Mouse (Mus musculus): ENCODE results near the gene Pycard. TPM values are rescaled to one million over a fixed set of nuclear protein-coding genes. Genes with fewer than 3 reads are reported as not detected.
"Not testable (repeated sequence)": the region's sequence is repeated elsewhere in the genome, so short reads cannot be mapped to it uniquely, and the experiment has no call there.

Gene Pycard
- total RNA-seq (2021) = 10 to 100 TPM; 28.1 to 31.9 TPM

- DNase-seq = peak; percentile 48
Measured at GRCm38 (mm10) chr7:127993341-127993977, at the start of gene Pycard. TSS of gene Pycard (minus strand) at chr7:127993867.

- DNase-seq = not testable (repeated sequence)
Measured at GRCm38 (mm10) chr7:128042161-128042820, 48.6 kb upstream of the Pycard start.

DNA sequence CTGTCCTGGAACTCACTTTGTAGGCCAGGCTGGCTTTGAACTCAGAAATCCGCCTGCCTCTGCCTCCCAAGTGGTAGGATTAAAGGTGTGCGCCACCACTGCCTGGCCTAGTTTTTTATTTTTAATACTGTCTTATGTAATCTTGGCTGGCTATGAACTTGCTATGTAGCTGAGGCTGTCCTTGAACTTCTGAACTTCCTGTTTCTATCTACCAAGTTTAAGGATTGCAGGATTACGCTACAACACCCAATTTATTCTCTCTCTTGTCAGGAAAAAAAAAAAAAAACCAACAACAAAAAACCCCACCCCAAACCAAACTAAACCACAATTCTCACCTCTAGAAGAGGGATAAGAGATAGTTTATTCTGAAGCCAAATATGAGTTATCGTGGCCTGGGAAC, 39.9 kb upstream of the Pycard start:
- no peak for DNase-seq

GRCm38 (mm10) chr7:128032989-128033293, 39.3 kb upstream of the Pycard start:
- no peak for DNase-seq

- no peak for DNase-seq
Measured at GRCm38 (mm10) chr7:128032290-128032988, 38.8 kb upstream of the Pycard start.

GRCm38 (mm10) chr7:128031403-128031976, 37.8 kb upstream of the Pycard start:
- peak; percentile 17 for DNase-seq

GRCm38 (mm10) chr7:128025381-128025780, 31.7 kb upstream of the Pycard start:
- no peak for DNase-seq

DNA sequence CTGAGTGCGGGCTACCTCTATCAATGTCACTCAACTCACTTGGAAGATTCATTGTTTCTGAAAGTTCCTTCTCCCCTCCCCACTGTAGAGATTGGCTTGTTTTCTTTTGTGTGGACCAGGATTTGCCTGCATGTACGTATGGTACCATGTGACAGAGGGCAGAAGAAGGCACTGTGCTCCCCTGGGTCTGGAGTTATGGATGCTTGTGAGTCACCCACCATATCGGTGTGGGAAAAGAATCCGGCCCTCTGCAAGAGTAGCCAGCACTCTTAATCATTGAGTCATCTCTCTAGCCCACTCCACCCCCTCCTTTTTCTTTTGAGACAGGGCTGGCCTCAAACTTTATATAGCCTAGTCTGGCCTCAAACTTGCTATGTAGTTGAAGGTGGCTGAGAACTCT, 31.3 kb upstream of the Pycard start:
- DNase-seq = no peak

DNA sequence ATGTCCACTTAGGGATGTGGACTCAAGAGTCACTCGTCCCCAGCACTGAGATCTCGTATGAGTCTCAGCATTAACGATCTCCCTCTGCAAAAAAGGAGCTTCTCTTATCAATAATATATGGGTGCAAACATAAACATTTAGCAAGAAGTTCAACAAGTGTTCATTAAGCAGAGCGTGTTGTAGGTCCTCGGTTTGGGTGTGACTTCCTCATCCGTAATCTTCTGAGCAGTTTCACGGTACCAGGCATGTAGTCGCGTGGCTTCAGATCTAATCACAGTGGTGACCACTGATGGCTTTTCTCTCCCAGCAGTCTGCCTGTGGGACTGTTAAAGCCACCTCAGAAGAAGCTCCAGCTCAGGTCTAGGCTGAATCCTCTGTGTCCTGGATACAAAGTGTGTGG, 30.7 kb upstream of the Pycard start:
- no peak for DNase-seq

DNA sequence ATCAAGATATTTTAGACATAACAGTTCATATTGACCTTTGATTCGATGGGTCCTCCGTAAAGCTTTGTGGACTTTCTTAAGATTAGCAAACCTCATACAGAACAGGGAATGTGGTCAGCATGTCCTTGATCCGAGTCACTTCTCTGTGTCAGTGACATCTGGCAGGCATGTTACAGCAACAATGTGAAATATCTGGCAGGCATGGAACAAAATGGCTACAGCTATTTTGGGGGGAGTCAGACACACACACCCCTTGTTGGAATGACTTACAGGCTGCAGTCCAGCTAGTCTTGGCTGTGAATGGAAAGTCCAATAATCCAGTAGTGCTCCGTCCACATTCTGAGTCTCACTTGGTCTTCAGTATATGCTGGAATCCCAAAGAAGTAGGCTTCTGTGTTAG, 29.9 kb upstream of the Pycard start:
- DNase-seq = no peak

DNA sequence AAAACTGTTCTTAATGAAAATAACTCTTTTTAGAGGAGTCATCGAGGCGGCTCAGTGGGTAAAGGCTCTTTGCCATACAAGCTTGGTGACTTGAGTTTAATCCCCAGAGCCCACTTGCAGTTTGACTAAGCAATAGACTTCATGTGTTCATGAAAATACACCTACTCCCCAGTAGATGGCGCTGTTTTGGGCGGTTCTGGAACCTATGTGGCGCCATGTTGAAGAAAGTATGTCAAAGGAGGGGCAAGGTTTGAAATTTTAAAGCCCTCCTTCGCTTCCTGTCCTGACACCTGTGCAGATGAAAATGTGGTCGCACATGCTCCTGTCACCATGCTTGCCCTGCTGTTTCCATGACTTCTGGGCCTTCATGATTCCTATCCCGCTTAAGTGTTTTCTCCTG, 29.3 kb upstream of the Pycard start:
- no peak for DNase-seq

DNA sequence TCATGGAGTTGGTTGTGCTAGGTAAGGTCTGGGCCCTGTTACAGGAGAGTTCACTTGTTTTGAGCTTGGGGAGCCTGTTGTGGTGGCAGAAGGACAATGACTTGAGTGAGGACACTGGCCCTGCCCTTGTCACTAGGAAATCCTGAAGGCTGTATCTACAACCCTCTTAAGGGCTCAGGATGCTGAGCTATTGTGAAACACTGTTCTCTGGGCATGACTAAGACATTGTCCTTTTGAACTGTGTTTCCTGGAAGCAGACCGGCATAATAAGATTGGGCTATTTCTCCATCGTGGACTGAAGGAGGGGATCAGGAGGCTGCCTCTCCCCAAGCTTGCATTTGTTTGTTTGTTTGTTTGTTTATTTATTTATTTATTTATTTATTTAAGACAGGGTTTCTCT, 25.5 kb upstream of the Pycard start:
- DNase-seq = no peak

DNA sequence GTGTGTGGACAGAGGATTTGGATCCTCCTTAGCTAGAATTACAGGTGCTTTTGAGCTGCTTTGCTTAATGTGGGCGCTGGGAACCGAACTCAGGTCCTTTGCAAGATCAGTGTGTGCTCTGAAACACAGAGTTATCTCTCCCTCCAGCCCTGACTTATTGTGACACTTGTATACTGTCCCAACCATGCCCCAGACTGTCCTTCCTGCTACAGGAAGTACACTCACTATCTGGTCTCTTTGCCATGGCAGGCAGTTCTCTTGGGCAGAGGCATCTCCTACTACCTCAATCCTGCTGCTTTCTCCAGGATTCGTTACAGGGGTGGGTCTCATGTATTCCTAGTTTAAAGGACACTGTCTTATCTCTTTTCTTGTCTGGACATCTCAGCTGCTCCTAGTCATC, 24.6 kb upstream of the Pycard start:
- no peak for DNase-seq

GRCm38 (mm10) chr7:128016650-128017049, 23.0 kb upstream of the Pycard start:
- DNase-seq = no peak

DNA sequence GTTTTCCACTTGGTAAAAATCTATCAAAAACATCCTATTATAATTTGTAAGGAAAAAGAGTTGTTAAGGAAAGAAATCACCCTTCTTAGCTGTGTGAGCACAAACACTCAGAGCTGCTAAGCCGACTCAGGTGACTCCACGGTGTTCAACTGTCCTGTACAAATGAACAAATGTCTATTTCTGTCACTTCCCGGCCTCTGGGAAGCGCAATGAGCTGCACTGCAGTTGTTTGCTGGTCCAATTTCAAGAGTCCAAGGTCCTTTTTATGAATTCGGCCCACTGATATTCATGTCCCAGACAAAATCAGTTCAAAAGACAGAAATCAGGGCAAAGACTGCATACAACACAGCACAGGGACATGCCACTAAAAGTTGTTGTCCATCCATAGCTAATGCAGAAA, 22.5 kb upstream of the Pycard start:
- not testable (repeated sequence) for DNase-seq

- DNase-seq = no peak
Measured at GRCm38 (mm10) chr7:128013116-128013515, 19.4 kb upstream of the Pycard start.

DNA sequence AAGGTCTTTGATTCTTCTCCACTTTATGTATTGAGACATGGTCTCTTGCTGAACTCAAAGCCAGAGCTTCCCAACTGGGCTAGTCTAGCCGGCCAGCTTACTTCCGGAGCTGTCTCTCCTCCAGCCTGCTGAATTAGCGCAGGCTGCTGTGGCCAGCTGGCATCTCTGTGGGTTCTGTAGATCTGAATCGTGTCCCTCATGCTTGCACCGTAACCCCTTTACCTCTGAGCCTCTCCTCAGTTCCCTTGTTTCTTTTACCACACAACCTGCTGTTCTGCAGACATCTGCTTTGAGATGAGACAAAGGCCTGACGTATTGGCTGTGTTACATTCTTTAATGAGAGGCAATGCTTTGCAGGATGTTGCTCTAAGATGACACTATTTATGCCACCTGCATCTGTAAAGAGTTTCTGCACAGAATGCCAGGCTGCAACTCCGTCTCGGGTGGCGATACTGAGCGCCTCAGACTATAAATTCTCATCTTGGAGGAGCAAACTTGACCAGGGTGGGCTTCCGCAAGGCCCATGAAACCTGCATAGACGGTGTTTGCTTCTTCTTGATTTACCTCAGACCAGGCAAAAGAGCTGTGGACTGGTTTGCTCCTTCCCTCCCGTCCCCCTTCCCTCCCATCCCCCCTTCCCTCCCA, 18.6 kb upstream of the Pycard start:
- DNase-seq = no peak

GRCm38 (mm10) chr7:128009715-128010340, 16.2 kb upstream of the Pycard start:
- no peak for DNase-seq

- DNase-seq = no peak
Measured at GRCm38 (mm10) chr7:128006193-128006592, 12.5 kb upstream of the Pycard start.

- DNase-seq = peak; percentile 47
Measured at GRCm38 (mm10) chr7:128004487-128005362, 11.1 kb upstream of the Pycard start.

DNA sequence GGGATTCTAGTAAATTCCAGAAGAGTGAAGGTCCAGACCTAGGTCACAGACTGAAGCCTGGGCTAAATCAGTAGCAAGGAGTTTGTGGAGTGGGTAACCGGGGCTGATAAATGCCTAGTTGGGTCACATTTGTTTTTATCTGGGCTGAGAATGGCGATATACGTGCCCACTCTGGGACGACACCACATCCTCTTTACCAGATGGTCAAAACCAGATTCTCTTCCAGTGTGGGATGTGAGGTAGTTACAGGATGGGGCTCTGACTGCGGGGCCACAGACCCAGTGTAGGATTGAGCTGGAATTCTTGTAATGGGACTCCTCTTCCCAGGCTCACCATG, 10.5 kb upstream of the Pycard start:
- DNase-seq = no peak

DNA sequence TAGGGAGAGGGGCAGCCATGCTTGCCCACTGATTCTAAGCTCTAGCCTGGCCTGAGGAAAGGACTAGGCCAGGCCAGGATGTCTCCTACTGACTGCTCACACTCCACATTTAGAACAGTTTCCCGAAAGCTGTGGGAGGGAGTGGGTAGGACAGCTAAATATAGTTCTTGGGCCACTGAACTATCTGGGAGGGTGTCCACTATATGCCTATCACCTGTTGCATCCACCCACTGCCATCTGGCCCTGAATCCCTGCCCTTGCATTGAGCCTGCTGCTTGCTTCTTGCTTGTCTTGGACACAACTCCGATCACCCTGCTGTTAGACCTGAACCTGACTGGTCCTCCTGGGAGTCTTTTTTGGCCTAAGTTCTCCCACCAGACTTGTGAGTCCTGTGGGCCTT, 10.0 kb upstream of the Pycard start, which contains the start of gene Trim72:
Gene Trim72 (plus strand): TSS at position 262 of the 400 bp plus-strand sequence.
- peak; percentile 49 for DNase-seq
